Mouse (Mus musculus): ENCODE results near the gene Mrpl30. TPM values are rescaled to one million over a fixed set of nuclear protein-coding genes. Genes with fewer than 3 reads are reported as not detected.

Mrpl30 gene
- polyA plus RNA-seq, 1 experiment from 2014 or later, result 261 TPM

GRCm38 (mm10) chr1:37891400-37891799 is 1.1 kb downstream of the Mrpl30 start:
- Histone ChIP-seq H3K4me3 (ENCODE audit: low read depth, low read length) (peak overlapping the region; percentile 85), H3K9ac (ENCODE audit: low read depth, low read length) (no peak overlapping the region; the same call in 1 of the 2 replicates), H3K36me3 (ENCODE audit: control insufficient read depth, insufficient read depth) (peaks cover 8% of the 10 kb centered on the region), H3K27ac (ENCODE audit: low read depth, low read length) (no peak overlapping the region), H3K4me2 (replicated peaks; ENCODE audit: low read depth) (peak overlapping the region; percentile 77), H3K9me3 (ENCODE audit: control insufficient read depth) (no peaks in the 10 kb centered on the region), H3K27me3 (replicated peaks; ENCODE audit: control insufficient read depth, insufficient read depth, low read length) (no peaks in the 10 kb centered on the region), H3K4me1 (replicated peaks; ENCODE audit: control insufficient read depth, insufficient read depth, low read length) (0 out of 2 replicates have a peak, but pooled peaks cover 7% of the 10 kb centered on the region)
- peak; percentile 68 for TF ChIP-seq CTCF (IDR thresholded peaks at IDR 0.05; ENCODE audit: low read depth)
- WGBS, result 47% methylated on average over 3 of the region's 3 CpGs
- no peak for ATAC-seq

DNA sequence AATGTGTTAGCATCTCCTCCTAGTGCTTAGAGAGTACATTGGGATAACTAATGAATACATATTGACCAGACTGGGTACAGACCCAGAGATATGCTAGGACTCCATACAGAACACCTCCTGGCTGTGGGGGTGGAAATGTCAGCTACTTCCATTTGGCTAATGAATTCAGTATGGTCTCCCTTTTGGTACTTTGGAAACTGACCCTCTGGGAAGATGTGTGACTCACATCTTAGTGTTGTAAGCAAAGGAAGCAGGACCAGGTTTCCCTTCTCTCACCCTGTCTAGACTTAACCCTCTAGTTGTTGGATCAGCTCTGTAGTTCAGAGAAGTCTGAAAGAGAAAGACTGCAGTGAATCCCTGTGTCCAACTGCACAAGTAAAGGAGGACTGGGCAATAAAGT is 4.3 kb downstream of the Mrpl30 start:
- no peak overlapping the region for H3K4me2 ChIP-seq (replicated peaks; ENCODE audit: low read depth)
- H3K4me3 ChIP-seq (ENCODE audit: low read depth, low read length), result no peak overlapping the region
- peaks cover 36% of the 10 kb centered on the region for H3K36me3 ChIP-seq (ENCODE audit: control insufficient read depth, insufficient read depth)
- no peak for ATAC-seq
- TF ChIP-seq CTCF (IDR thresholded peaks at IDR 0.05; ENCODE audit: low read depth), result no peak
- H3K9me3 ChIP-seq (ENCODE audit: control insufficient read depth), result no peaks in the 10 kb centered on the region
- no peak overlapping the region for H3K9ac ChIP-seq (ENCODE audit: low read depth, low read length)
- 0 out of 2 replicates have a peak, but pooled peaks cover 2% of the 10 kb centered on the region for H3K4me1 ChIP-seq (replicated peaks; ENCODE audit: control insufficient read depth, insufficient read depth, low read length)
- H3K27me3 ChIP-seq (replicated peaks; ENCODE audit: control insufficient read depth, insufficient read depth, low read length), result no peaks in the 10 kb centered on the region
- no peak overlapping the region for H3K27ac ChIP-seq (ENCODE audit: low read depth, low read length)

- Histone ChIP-seq H3K9me3 (ENCODE audit: control insufficient read depth) (no peaks in the 10 kb centered on the region), H3K9ac (ENCODE audit: low read depth, low read length) (no peak overlapping the region), H3K36me3 (ENCODE audit: control insufficient read depth, insufficient read depth) (peaks cover 40% of the 10 kb centered on the region), H3K27ac (ENCODE audit: low read depth, low read length) (no peak overlapping the region), H3K27me3 (replicated peaks; ENCODE audit: control insufficient read depth, insufficient read depth, low read length) (no peaks in the 10 kb centered on the region), H3K4me1 (replicated peaks; ENCODE audit: control insufficient read depth, insufficient read depth, low read length) (no peaks in the 10 kb centered on the region), H3K4me3 (ENCODE audit: low read depth, low read length) (no peak overlapping the region), H3K4me2 (replicated peaks; ENCODE audit: low read depth) (no peak overlapping the region)
- TF ChIP-seq CTCF (IDR thresholded peaks at IDR 0.05; ENCODE audit: low read depth), result no peak
- ATAC-seq, result no peak
- WGBS, result 62% methylated on average over 4 of the region's 4 CpGs
Measured at GRCm38 (mm10) chr1:37899816-37900215, 9.5 kb downstream of the Mrpl30 start.

GRCm38 (mm10) chr1:37900288-37900687 is 10.0 kb downstream of the Mrpl30 start:
- no peaks in the 10 kb centered on the region for H3K27me3 ChIP-seq (replicated peaks; ENCODE audit: control insufficient read depth, insufficient read depth, low read length)
- no peak for ATAC-seq
- 49% methylated on average over 6 of the region's 6 CpGs for WGBS
- H3K4me2 ChIP-seq (replicated peaks; ENCODE audit: low read depth), result no peak overlapping the region
- TF ChIP-seq CTCF (IDR thresholded peaks at IDR 0.05; ENCODE audit: low read depth), result no peak
- no peak overlapping the region for H3K9ac ChIP-seq (ENCODE audit: low read depth, low read length)
- peaks cover 40% of the 10 kb centered on the region for H3K36me3 ChIP-seq (ENCODE audit: control insufficient read depth, insufficient read depth)
- no peaks in the 10 kb centered on the region for H3K4me1 ChIP-seq (replicated peaks; ENCODE audit: control insufficient read depth, insufficient read depth, low read length)
- no peak overlapping the region for H3K4me3 ChIP-seq (ENCODE audit: low read depth, low read length)
- H3K27ac ChIP-seq (ENCODE audit: low read depth, low read length), result no peak overlapping the region
- H3K9me3 ChIP-seq (ENCODE audit: control insufficient read depth), result no peaks in the 10 kb centered on the region

GRCm38 (mm10) chr1:37903178-37903577 is 12.9 kb downstream of the Mrpl30 start:
- TF ChIP-seq CTCF (IDR thresholded peaks at IDR 0.05; ENCODE audit: low read depth), result peak; percentile 66
- H3K36me3 ChIP-seq (ENCODE audit: control insufficient read depth, insufficient read depth), result peaks cover 17% of the 10 kb centered on the region
- H3K27me3 ChIP-seq (replicated peaks; ENCODE audit: control insufficient read depth, insufficient read depth, low read length), result no peaks in the 10 kb centered on the region
- H3K4me2 ChIP-seq (replicated peaks; ENCODE audit: low read depth), result no peak overlapping the region
- WGBS, result 26% methylated on average over 6 of the region's 6 CpGs
- H3K4me1 ChIP-seq (replicated peaks; ENCODE audit: control insufficient read depth, insufficient read depth, low read length), result no peaks in the 10 kb centered on the region
- H3K4me3 ChIP-seq (ENCODE audit: low read depth, low read length), result no peak overlapping the region
- no peaks in the 10 kb centered on the region for H3K9me3 ChIP-seq (ENCODE audit: control insufficient read depth)
- no peak overlapping the region for H3K27ac ChIP-seq (ENCODE audit: low read depth, low read length)
- ATAC-seq, result peak; percentile 45; the same call in 1 of the 2 replicates
- no peak overlapping the region for H3K9ac ChIP-seq (ENCODE audit: low read depth, low read length)

GRCm38 (mm10) chr1:37912751-37913150 is 22.5 kb downstream of the Mrpl30 start:
- H3K9me3 ChIP-seq (ENCODE audit: control insufficient read depth), result no peaks in the 10 kb centered on the region
- no peak overlapping the region for H3K27ac ChIP-seq (ENCODE audit: low read depth, low read length)
- 72% methylated on average over 2 of the region's 2 CpGs for WGBS
- no peak overlapping the region for H3K4me2 ChIP-seq (replicated peaks; ENCODE audit: low read depth)
- H3K9ac ChIP-seq (ENCODE audit: low read depth, low read length), result no peak overlapping the region
- no peaks in the 10 kb centered on the region for H3K36me3 ChIP-seq (ENCODE audit: control insufficient read depth, insufficient read depth)
- no peaks in the 10 kb centered on the region for H3K4me1 ChIP-seq (replicated peaks; ENCODE audit: control insufficient read depth, insufficient read depth, low read length)
- H3K4me3 ChIP-seq (ENCODE audit: low read depth, low read length), result no peak overlapping the region
- no peaks in the 10 kb centered on the region for H3K27me3 ChIP-seq (replicated peaks; ENCODE audit: control insufficient read depth, insufficient read depth, low read length)
- ATAC-seq, result no peak
- TF ChIP-seq CTCF (IDR thresholded peaks at IDR 0.05; ENCODE audit: low read depth), result no peak

- WGBS, result 75% methylated on average over 5 of the region's 5 CpGs
- no peak within 1 kb of the TSS for H3K4me2 ChIP-seq (replicated peaks; ENCODE audit: low read depth)
- H3K9me3 ChIP-seq (ENCODE audit: control insufficient read depth), result no peaks in the 10 kb centered on the region
- H3K4me3 ChIP-seq (ENCODE audit: low read depth, low read length), result no peak within 1 kb of the TSS
- ATAC-seq, result no peak
- no peaks in the 10 kb centered on the region for H3K4me1 ChIP-seq (replicated peaks; ENCODE audit: control insufficient read depth, insufficient read depth, low read length)
- no peak within 1 kb of the TSS for H3K9ac ChIP-seq (ENCODE audit: low read depth, low read length)
- H3K27ac ChIP-seq (ENCODE audit: low read depth, low read length), result no peak within 1 kb of the TSS
- TF ChIP-seq CTCF (IDR thresholded peaks at IDR 0.05; ENCODE audit: low read depth), result no peak
- H3K27me3 ChIP-seq (replicated peaks; ENCODE audit: control insufficient read depth, insufficient read depth, low read length), result no peaks in the 10 kb centered on the region
- H3K36me3 ChIP-seq (ENCODE audit: control insufficient read depth, insufficient read depth), result no peaks in the 10 kb centered on the region
Measured at GRCm38 (mm10) chr1:37916393-37916792, 26.1 kb downstream of the Mrpl30 start, which contains the start of gene Lyg2. Lyg2 (minus strand) TSS chr1:37916493.

Data from intestine, postnatal 0 days (tissue).